Mouse (Mus musculus) myocyte (in vitro differentiated cells): ENCODE results near the gene Heatr4.

Experiments used
- CEBPB ChIP-seq: IDR thresholded peaks from 2 replicates; pipeline ENCODE4 v1.6.1; 2011; ENCODE audit warnings: mild to moderate bottlenecking, moderate library complexity; ENCODE audit not compliant: poor library complexity, insufficient read depth, severe bottlenecking
- E2F4 ChIP-seq: IDR thresholded peaks from one replicate; pipeline ENCODE4 v1.6.1; 2011; ENCODE audit warnings: mild to moderate bottlenecking, control low read depth, moderate library complexity; ENCODE audit not compliant: insufficient read depth
- MAX ChIP-seq: IDR thresholded peaks from one replicate; pipeline ENCODE4 v1.6.1; 2011; ENCODE audit warnings: low read depth, mild to moderate bottlenecking, control low read depth
- MYOD1 ChIP-seq, 3 experiments: IDR thresholded peaks; one replicate each; pipeline ENCODE4 v1.6.1; 2011; ENCODE audit warnings: control low read depth in 2 of 3, low read depth in 2 of 3, mild to moderate bottlenecking in 2 of 3, moderate library complexity in 1 of 3; ENCODE audit not compliant: insufficient read length in 2 of 3, control insufficient read depth in 1 of 3
- MYOG ChIP-seq, 3 experiments: IDR thresholded peaks; one replicate each; pipeline ENCODE4 v1.6.1; 2011; ENCODE audit warnings: control low read depth in 2 of 3, low read depth in 2 of 3, mild to moderate bottlenecking in 2 of 3; ENCODE audit not compliant: insufficient read length in 2 of 3, control insufficient read depth in 1 of 3, insufficient read depth in 1 of 3
- POLR2A ChIP-seq: IDR thresholded peaks from one replicate; pipeline ENCODE4 v1.6.1; 2011; ENCODE audit warnings: low read depth, mild to moderate bottlenecking, control low read depth, moderate library complexity; ENCODE audit not compliant: insufficient read length
- REST ChIP-seq: IDR thresholded peaks from one replicate; pipeline ENCODE4 v1.6.1; 2011; ENCODE audit warnings: mild to moderate bottlenecking, control low read depth, moderate library complexity; ENCODE audit not compliant: insufficient read depth, insufficient read length
- SRF ChIP-seq: IDR thresholded peaks from one replicate; pipeline ENCODE4 v1.6.1; 2011; ENCODE audit warnings: low read depth; ENCODE audit not compliant: control insufficient read depth, insufficient read length
- TCF12 ChIP-seq: IDR thresholded peaks from one replicate; pipeline ENCODE4 v1.6.1; 2011; ENCODE audit warnings: mild to moderate bottlenecking, control low read depth; ENCODE audit not compliant: poor library complexity, insufficient read depth, severe bottlenecking
- TCF3 ChIP-seq: IDR thresholded peaks from one replicate; pipeline ENCODE4 v1.6.1; 2011; ENCODE audit warnings: low read depth, control low read depth; ENCODE audit not compliant: insufficient read length
- USF1 ChIP-seq: IDR thresholded peaks from one replicate; pipeline ENCODE4 v1.6.1; 2011; ENCODE audit warnings: low read depth, mild to moderate bottlenecking, control low read depth, moderate library complexity

GRCm38 (mm10) chr12:84000418-84000817, 15.8 kb upstream of the Heatr4 start:
- TF ChIP-seq POLR2A (no peak), REST (no peak), MYOD1 (IDR thresholded peaks at IDR 0.05; ENCODE audit: control insufficient read depth in 1 of 3, insufficient read length in 2 of 3, low read depth in 2 of 3) (no peak), USF1 (no peak), CEBPB (no peak), MAX (no peak), E2F4 (no peak), MYOG (IDR thresholded peaks at IDR 0.05; ENCODE audit: control insufficient read depth in 1 of 3, insufficient read depth in 1 of 3, insufficient read length in 2 of 3, low read depth in 2 of 3) (no peak), TCF3 (no peak), TCF12 (no peak), SRF (no peak)
